Mouse (Mus musculus) stomach, postnatal 0 days (tissue): ENCODE data around the gene Bpifa1.

Experiments
- CTCF ChIP-seq: IDR thresholded peaks from 2 replicates; pipeline ENCODE4 v1.5.1; 2016; ENCODE audit warnings: antibody characterized with exemption, low read depth, mild to moderate bottlenecking, moderate library complexity
- EP300 ChIP-seq: optimal IDR thresholded peaks from 2 replicates; pipeline ENCODE3; 2016; ENCODE audit warnings: antibody characterized with exemption

- TF ChIP-seq EP300 (no peak), CTCF (no peak)
These were observed 25.3 kb upstream of the Bpifa1 start for GRCm38 (mm10) chr2:154117381-154117780.
